Mouse (Mus musculus): Measurements from ENCODE around the gene Tssk3.
A peak's percentile ranks its signal among the peaks of the same experiment; 100 is the strongest.
"Not testable (repeated sequence)": the region's sequence is repeated elsewhere in the genome, so short reads cannot be mapped to it uniquely, and the experiment has no call there.

Tssk3 gene

GRCm38 (mm10) chr4:129490972-129491880 is at the start of gene Tssk3, which contains the start of gene Fam229a:
TSS of gene Tssk3 (minus strand) at chr4:129491022.
TSS of gene Fam229a (plus strand) at chr4:129491190.
- DNase-seq (ENCODE audit: low read depth, low spot score), result no peak

GRCm38 (mm10) chr4:129540012-129540411 is 49.2 kb upstream of the Tssk3 start:
- DNase-seq (ENCODE audit: low read depth, low spot score), result peak; percentile 36

GRCm38 (mm10) chr4:129528901-129529300 is 38.1 kb upstream of the Tssk3 start:
- not testable (repeated sequence) for DNase-seq (ENCODE audit: low read depth, low spot score)

GRCm38 (mm10) chr4:129525889-129526288 is 35.1 kb upstream of the Tssk3 start:
- no peak for DNase-seq (ENCODE audit: low read depth, low spot score)

GRCm38 (mm10) chr4:129525338-129525737 is 34.5 kb upstream of the Tssk3 start:
- DNase-seq (ENCODE audit: low read depth, low spot score), result no peak

- no peak for DNase-seq (ENCODE audit: low read depth, low spot score)
Measured at GRCm38 (mm10) chr4:129518519-129518918, 27.7 kb upstream of the Tssk3 start.

GRCm38 (mm10) chr4:129516925-129517324 is 26.1 kb upstream of the Tssk3 start:
- DNase-seq (ENCODE audit: low read depth, low spot score), result no peak

GRCm38 (mm10) chr4:129514300-129514898 is 23.6 kb upstream of the Tssk3 start:
- DNase-seq (ENCODE audit: low read depth, low spot score), result peak; percentile 62

- DNase-seq (ENCODE audit: low read depth, low spot score), result no peak
Measured at GRCm38 (mm10) chr4:129513891-129514290, 23.1 kb upstream of the Tssk3 start.

GRCm38 (mm10) chr4:129513086-129513767 is 22.4 kb upstream of the Tssk3 start, which contains the start of gene Marcksl1:
TSS of gene Marcksl1 (plus strand) at chr4:129513581.
- peak; percentile 81 for DNase-seq (ENCODE audit: low read depth, low spot score)

- no peak for DNase-seq (ENCODE audit: low read depth, low spot score)
Measured at GRCm38 (mm10) chr4:129511413-129512096, 20.7 kb upstream of the Tssk3 start.

- no peak for DNase-seq (ENCODE audit: low read depth, low spot score)
Measured at GRCm38 (mm10) chr4:129510723-129511412, 20.0 kb upstream of the Tssk3 start.

GRCm38 (mm10) chr4:129509650-129510049 is 18.8 kb upstream of the Tssk3 start:
- DNase-seq (ENCODE audit: low read depth, low spot score), result no peak

GRCm38 (mm10) chr4:129508834-129509600 is 18.2 kb upstream of the Tssk3 start:
- no peak for DNase-seq (ENCODE audit: low read depth, low spot score)

GRCm38 (mm10) chr4:129508237-129508515 is 17.4 kb upstream of the Tssk3 start:
- no peak for DNase-seq (ENCODE audit: low read depth, low spot score)

GRCm38 (mm10) chr4:129507434-129508236 is 16.8 kb upstream of the Tssk3 start:
- no peak for DNase-seq (ENCODE audit: low read depth, low spot score)

- DNase-seq (ENCODE audit: low read depth, low spot score), result no peak
Measured at GRCm38 (mm10) chr4:129505511-129505910, 14.7 kb upstream of the Tssk3 start.

GRCm38 (mm10) chr4:129502901-129503444 is 12.2 kb upstream of the Tssk3 start:
- peak; percentile 29 for DNase-seq (ENCODE audit: low read depth, low spot score)

- DNase-seq (ENCODE audit: low read depth, low spot score), result no peak
Measured at GRCm38 (mm10) chr4:129502327-129502888, 11.6 kb upstream of the Tssk3 start.
